Mouse (Mus musculus) liver, postnatal 0 days (tissue): ENCODE data around the gene Stx8. TPM values are rescaled to one million over a fixed set of nuclear protein-coding genes. Genes with fewer than 3 reads are reported as not detected.

Source experiments
- ATAC-seq: fragments of 200-750 bp; cut with Nextera tagmentation; 2 replicates; pipeline ENCODE4 v1.8.0; 2017; ENCODE audit warnings: mild to moderate bottlenecking, moderate library complexity
- DNase-seq: peaks from one replicate; pipeline ENCODE4 v3.0.0-alpha.2; 2016
- H3K27ac ChIP-seq: fragments of 300-500 bp; sonication (generic); 2 replicates; pipeline ENCODE4 v1.5.1; 2014; ENCODE audit warnings: antibody characterized with exemption, moderate library complexity, mild to moderate bottlenecking, low read depth
- H3K27me3 ChIP-seq: fragments of 300-500 bp; sonication (generic); 2 replicates; pipeline ENCODE4 v1.6.1; 2014; ENCODE audit warnings: low read length, control low read depth, mixed read lengths; ENCODE audit not compliant: insufficient read depth
- H3K36me3 ChIP-seq: fragments of 300-500 bp; sonication (generic); replicated peaks from 2 replicates; pipeline ENCODE4 v1.6.1; 2014; ENCODE audit warnings: mild to moderate bottlenecking, control low read depth, low read length, moderate library complexity, mixed read lengths; ENCODE audit not compliant: insufficient read depth
- H3K4me1 ChIP-seq: fragments of 300-500 bp; sonication (generic); 2 replicates; pipeline ENCODE4 v1.6.1; 2014; ENCODE audit warnings: antibody characterized with exemption, mild to moderate bottlenecking, control low read depth; ENCODE audit not compliant: insufficient read depth
- H3K4me2 ChIP-seq: fragments of 300-500 bp; sonication (generic); 2 replicates; pipeline ENCODE4 v1.6.1; 2014; ENCODE audit warnings: low read depth, mild to moderate bottlenecking, low read length, moderate library complexity, mixed read lengths
- H3K4me3 ChIP-seq: fragments of 300-500 bp; sonication (generic); 2 replicates; pipeline ENCODE4 v1.5.1; 2014; ENCODE audit warnings: low read depth, low read length
- H3K9ac ChIP-seq: fragments of 300-500 bp; sonication (generic); replicated peaks from 2 replicates; pipeline ENCODE4 v1.6.1; 2014; ENCODE audit warnings: mild to moderate bottlenecking, moderate library complexity
- H3K9me3 ChIP-seq: fragments of 300-500 bp; sonication (generic); 2 replicates; pipeline ENCODE4 v1.6.1; 2016; ENCODE audit warnings: mild to moderate bottlenecking, control low read depth, low read length, mixed read lengths
- CTCF ChIP-seq: sonication (generic); IDR thresholded peaks from 2 replicates; pipeline ENCODE4 v1.5.1; 2016; ENCODE audit warnings: antibody characterized with exemption, low read depth
- EP300 ChIP-seq: IDR thresholded peaks from 2 replicates; pipeline ENCODE4 v1.6.1; 2016; ENCODE audit warnings: antibody characterized with exemption, low read depth, mild to moderate bottlenecking
- WGBS: fragments of 180-500 bp; shearing (Covaris S2); extraction: QIAGEN DNeasy Blood & Tissue Kit; methylation state at CpG from one replicate; pipeline ENCODE4 v1.1.7; 2014; ENCODE audit not compliant: insufficient replicate concordance; 5-methylcytosine and 5-hydroxymethylcytosine counted together
- polyA plus RNA-seq: library from polyadenylated mRNA; unstranded; fragments of >200 nt; fragmentation: Nextera tagmentation; extraction: Ambion mirVana; gene quantifications from 2 replicates; pipeline ENCODE4 v1.2.1, GENCODE M21; 2015

Gene Stx8
- polyA plus RNA-seq, 1 experiment from 2014 or later = 27.4 TPM

DNA sequence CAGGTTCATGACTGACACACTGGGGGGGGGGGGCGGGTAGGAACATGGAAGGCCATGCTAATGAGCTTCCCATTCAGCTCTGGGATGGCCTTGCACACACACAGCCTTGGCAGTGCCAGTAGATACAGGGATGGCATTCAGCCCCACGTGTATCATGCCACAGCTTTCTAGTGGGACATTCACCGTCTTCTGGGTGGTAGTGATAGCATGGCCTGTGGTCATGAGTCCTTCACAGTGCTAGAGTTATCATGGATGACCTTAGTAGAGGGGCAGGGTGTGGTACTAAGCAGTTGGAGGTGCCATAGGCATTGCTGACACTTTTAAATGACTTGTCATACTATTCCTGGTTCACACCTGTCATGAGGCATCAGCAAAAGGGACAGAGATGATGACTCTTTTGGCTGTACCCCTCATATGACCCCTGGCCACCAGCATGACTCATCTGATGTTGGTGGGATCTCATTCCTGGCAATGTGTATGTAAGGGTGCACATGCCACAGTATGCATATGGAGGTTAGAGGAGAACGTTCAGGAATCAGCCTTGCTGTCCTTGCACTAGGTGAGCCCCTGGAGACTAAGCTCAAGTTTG is 69.4 kb downstream of the Stx8 start:
- ATAC-seq (no peak), DNase-seq (no peak)
- Histone ChIP-seq H3K27ac (no peak overlapping the region), H3K4me2 (no peak overlapping the region), H3K27me3 (no peaks in the 10 kb centered on the region), H3K4me1 (no peaks in the 10 kb centered on the region), H3K9ac (no peak overlapping the region), H3K36me3 (no peaks in the 10 kb centered on the region), H3K9me3 (no peaks in the 10 kb centered on the region), H3K4me3 (no peak overlapping the region)
- WGBS = 72% methylated on average over 4 of the region's 4 CpGs
- TF ChIP-seq EP300 (no peak), CTCF (no peak)

DNA sequence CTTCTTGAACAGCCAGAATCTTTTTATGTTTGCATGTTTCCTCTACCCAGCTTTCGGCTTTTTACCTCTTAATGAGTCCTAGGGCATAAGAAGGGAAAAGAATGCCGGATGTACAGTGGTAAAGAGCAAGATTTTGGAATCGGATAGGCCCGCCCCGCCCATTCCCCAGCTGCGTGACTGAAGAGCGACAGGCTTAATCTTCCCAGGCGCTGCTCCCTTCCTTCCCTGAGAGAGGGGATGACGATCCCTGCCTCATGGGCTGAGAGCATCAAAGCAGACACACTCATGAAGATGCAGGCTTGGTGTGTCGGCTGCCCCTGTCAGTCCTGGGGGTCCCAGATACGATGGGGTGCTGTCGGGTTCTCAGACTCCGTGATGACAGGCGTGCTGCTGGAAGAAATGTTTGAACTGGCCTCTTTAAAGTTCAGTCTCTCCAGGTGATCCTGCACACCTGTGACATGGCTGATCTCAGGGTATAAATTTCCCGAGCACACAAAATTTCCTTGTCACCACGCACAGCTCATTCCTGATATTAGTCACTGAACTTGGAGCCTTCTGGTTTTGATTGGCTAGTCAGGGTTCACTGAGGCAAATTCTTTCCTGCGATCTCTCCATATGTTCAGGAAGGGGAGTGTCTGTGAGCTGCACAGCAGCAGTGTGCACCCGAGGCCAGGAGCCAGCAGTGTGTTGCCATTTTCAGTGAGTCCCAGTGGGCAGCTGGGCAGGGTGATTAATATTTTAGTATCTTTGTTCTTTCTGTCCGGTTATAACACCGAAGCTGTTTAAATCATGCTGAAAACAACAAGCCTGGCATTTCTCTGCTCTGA is 70.4 kb downstream of the Stx8 start:
- ATAC-seq = no peak
- no peak overlapping the region for H3K4me3 ChIP-seq
- no peak for TF ChIP-seq CTCF
- no peak for TF ChIP-seq EP300
- H3K36me3 ChIP-seq = no peaks in the 10 kb centered on the region
- no peak for DNase-seq
- no peaks in the 10 kb centered on the region for H3K9me3 ChIP-seq
- WGBS = 84% methylated on average over 20 of the region's 20 CpGs
- no peak overlapping the region for H3K4me2 ChIP-seq
- no peaks in the 10 kb centered on the region for H3K4me1 ChIP-seq
- H3K27me3 ChIP-seq = no peaks in the 10 kb centered on the region
- H3K27ac ChIP-seq = no peak overlapping the region
- no peak overlapping the region for H3K9ac ChIP-seq

DNA sequence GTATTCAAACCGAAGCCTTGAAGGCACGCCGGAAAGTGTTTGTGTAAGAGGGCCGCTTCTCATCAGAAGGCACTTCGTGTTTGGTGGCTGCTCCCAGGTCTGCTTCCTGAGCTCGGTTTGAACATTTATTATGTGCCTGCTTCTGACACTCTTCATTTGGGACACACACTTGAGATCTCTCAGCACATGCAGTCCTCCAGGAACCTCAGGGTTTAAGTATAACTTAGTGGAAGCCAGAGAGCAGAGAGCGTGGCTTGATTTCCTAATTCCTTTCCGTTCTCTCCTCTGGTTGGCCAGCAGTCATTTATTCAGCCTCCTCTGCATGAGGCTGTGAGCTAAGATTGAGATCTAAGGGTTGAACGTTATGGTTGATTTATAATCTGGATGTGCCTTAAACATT is 71.1 kb downstream of the Stx8 start:
- Histone ChIP-seq H3K4me2 (no peak overlapping the region), H3K27me3 (no peaks in the 10 kb centered on the region), H3K9ac (no peak overlapping the region), H3K9me3 (no peaks in the 10 kb centered on the region), H3K4me3 (no peak overlapping the region), H3K36me3 (no peaks in the 10 kb centered on the region), H3K4me1 (no peaks in the 10 kb centered on the region), H3K27ac (no peak overlapping the region)
- TF ChIP-seq EP300 = no peak
- TF ChIP-seq CTCF = no peak
- no peak for DNase-seq
- WGBS = 84% methylated on average over 9 of the region's 9 CpGs
- ATAC-seq = no peak

DNA sequence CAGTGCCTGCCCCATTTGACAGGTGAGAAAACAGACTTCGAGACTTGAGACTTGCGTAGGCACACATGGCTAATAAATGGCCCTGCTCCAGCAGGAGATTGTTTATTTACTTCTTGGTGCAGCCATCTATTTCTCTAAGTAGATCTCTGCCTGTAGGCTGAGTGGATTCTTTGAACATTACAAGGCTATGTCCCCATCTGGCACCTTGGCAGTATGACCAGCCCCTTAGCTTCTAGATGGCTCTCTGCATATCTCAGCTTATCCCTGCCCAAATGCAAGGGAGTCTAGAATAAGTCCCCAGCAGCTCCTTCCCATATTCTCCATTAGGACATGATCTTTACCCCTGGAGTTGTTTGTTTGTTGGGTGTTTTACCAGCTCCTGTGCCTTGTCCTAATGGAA is 72.1 kb downstream of the Stx8 start:
- Histone ChIP-seq H3K9ac (no peak overlapping the region), H3K4me1 (no peaks in the 10 kb centered on the region), H3K27ac (no peak overlapping the region), H3K4me3 (no peak overlapping the region), H3K9me3 (no peaks in the 10 kb centered on the region), H3K36me3 (no peaks in the 10 kb centered on the region), H3K4me2 (no peak overlapping the region), H3K27me3 (no peaks in the 10 kb centered on the region)
- no peak for DNase-seq
- no peak for ATAC-seq
- 81% methylated on average over 2 of the region's 2 CpGs for WGBS
- TF ChIP-seq CTCF (no peak), EP300 (no peak)

DNA sequence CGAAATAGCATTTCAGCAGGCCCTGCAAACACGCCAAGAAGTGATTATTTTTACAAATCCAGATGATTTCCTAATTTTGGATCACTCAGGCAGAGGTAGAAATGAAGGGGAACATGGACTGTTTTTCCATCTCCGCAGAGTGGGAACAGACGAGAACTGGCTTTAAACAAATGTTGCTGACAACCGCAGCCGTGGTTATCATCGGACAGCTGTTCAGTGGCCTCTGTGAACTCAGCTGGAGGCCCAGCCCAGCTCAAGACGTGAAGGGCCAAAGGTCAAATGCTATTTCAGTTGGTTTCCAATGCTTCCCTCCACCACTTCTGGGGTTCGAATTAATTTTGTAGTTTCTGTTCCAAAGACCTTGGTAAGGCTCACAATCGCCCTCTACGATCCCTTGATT is 78.2 kb downstream of the Stx8 start:
- 66% methylated on average over 11 of the region's 11 CpGs for WGBS
- H3K9ac ChIP-seq = no peak overlapping the region
- H3K27me3 ChIP-seq = no peaks in the 10 kb centered on the region
- no peaks in the 10 kb centered on the region for H3K36me3 ChIP-seq
- no peaks in the 10 kb centered on the region for H3K4me1 ChIP-seq
- no peaks in the 10 kb centered on the region for H3K9me3 ChIP-seq
- TF ChIP-seq CTCF (no peak), EP300 (no peak)
- no peak overlapping the region for H3K4me3 ChIP-seq
- no peak overlapping the region for H3K4me2 ChIP-seq
- ATAC-seq (no peak), DNase-seq (no peak)
- no peak overlapping the region for H3K27ac ChIP-seq

DNA sequence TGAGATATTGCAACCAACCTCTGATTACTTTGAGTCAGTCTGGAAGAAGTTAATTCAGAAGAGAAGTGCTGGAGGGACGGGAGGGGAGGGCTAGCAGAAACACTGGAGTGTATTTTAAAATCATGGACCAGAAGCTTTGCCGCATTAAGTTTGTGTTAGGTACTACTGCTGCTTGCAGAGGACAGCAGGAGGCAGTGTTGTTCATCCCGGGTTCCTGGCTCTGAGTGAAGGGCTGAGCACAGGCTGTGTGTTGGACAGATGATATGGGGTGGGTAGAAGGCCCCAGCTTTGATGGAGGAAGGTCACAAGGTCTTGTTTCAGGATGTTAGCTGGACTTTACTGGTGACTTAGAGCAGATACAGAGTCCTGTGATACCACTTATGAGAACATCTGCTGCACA is 80.9 kb downstream of the Stx8 start:
- ATAC-seq = no peak

More for the DNA sequence above, 80.9 kb downstream of the Stx8 start:
- Histone ChIP-seq H3K36me3 (no peaks in the 10 kb centered on the region), H3K4me1 (no peaks in the 10 kb centered on the region), H3K9me3 (no peaks in the 10 kb centered on the region), H3K27me3 (no peaks in the 10 kb centered on the region), H3K9ac (no peak overlapping the region), H3K27ac (no peak overlapping the region), H3K4me2 (no peak overlapping the region), H3K4me3 (no peak overlapping the region)
- WGBS = 63% methylated on average over 3 of the region's 3 CpGs
- no peak for TF ChIP-seq EP300
- peak; percentile 48 for TF ChIP-seq CTCF
- no peak for DNase-seq
